11 mouse cellular contexts compared by ENCODE assay signal in the genomic region with DNA sequence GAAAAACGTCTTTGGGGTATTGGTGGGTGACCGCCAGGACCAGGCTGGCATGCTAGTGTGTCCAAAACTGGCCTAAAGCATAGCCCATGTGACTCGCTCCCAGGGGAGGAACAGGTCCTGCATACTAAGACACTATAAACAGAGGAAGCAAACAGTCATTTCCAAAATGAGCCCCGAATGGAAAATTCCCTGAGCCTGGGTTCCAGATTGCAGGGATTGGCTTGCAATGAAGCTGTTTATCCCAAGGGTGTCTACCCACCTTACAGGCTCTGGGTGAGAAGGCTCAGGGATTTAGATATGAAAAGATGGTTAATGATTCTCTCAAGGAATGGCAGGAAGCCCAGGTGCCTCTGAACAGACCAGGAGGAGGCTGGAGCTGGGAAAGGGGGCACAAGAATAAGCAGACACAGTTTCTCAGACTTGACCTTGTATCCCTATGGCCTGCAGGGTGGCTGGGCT. TPM values are rescaled to one million over a fixed set of nuclear protein-coding genes. Genes with fewer than 3 reads are reported as not detected.
A peak's percentile ranks its signal among the peaks of the same experiment; 100 is the strongest.
DNase-seq lines count a peak whose midpoint lies in the region; ATAC-seq and TF ChIP-seq lines count a peak whose summit lies in the region.
"Had no signal": no experiment of that assay in that cellular context is flagged by ENCODE, and none has a peak within 500 bp of the region (broad histone marks: within the 10 kb centered on the region; RNA-seq: fewer than 3 reads in every experiment).

No protein-coding gene starts in this region.

- H3K9me3 ChIP-seq in forebrain, embryonic 11.5 days (ENCODE audit: control insufficient read depth, low read length): no peaks in the 10 kb centered on the region
- H3K9me3 ChIP-seq: limb, embryonic 13.5 days; megakaryocyte, embryonic 14.5 days had no signal

- ATAC-seq in forebrain, embryonic 11.5 days (replicated peaks; ENCODE audit: low FRiP score): no peak
- ATAC-seq: forebrain, embryonic 14.5 days had no signal

- no peaks in the 10 kb centered on the region for H3K4me1 ChIP-seq in forebrain, embryonic 11.5 days (replicated peaks; ENCODE audit: control insufficient read depth, insufficient read depth, low read length)

- no peak overlapping the region for H3K4me2 ChIP-seq in forebrain, embryonic 11.5 days (ENCODE audit: low read depth, low read length, severe bottlenecking)
- H3K4me2 ChIP-seq: limb, embryonic 13.5 days had no signal

- TF ChIP-seq CTCF in layer of hippocampus, adult 2 months (conservative IDR thresholded peaks at IDR 0.05): no peak

- no peak overlapping the region; the same call in 1 of the 2 replicates for H3K4me3 ChIP-seq in layer of hippocampus, adult 2 months
- no peak overlapping the region for H3K4me3 ChIP-seq in forebrain, embryonic 11.5 days (ENCODE audit: low read depth, low read length)
- H3K4me3 ChIP-seq: limb, embryonic 13.5 days; megakaryocyte, embryonic 14.5 days had no signal

- peak overlapping the region; percentile 82 for H3K27ac ChIP-seq in layer of hippocampus, adult 2 months
- no peak overlapping the region for H3K27ac ChIP-seq in forebrain, embryonic 11.5 days (ENCODE audit: low read depth, low read length)
- H3K27ac ChIP-seq: limb, embryonic 13.5 days had no signal

- no peak overlapping the region for H3K9ac ChIP-seq in forebrain, embryonic 11.5 days (ENCODE audit: low read length)
- H3K9ac ChIP-seq: limb, embryonic 13.5 days had no signal

- DNase-seq in cerebellum, adult 11-12 months: peak; percentile 7
- DNase-seq in cerebellum, postnatal 36 days: no peak
- peak; percentile 46 for DNase-seq in NIH3T3 (ENCODE audit: low read depth)
- DNase-seq in frontal cortex, postnatal 14 days (ENCODE audit: low spot score in 2 of 2): peak; percentile 10 to 23
- peak; percentile 39 to 52 for DNase-seq in layer of hippocampus, adult 2 months (ENCODE audit: low spot score in 2 of 2)
- no peak for DNase-seq in B cell, adult 2 months
- DNase-seq in gastrocnemius, adult 8-10 months (ENCODE audit: low spot score in 2 of 2): no peak
- DNase-seq in forebrain, embryonic 11.5 days (ENCODE audit: low spot score): no peak

- no peaks in the 10 kb centered on the region for H3K27me3 ChIP-seq in forebrain, embryonic 11.5 days (ENCODE audit: control insufficient read depth, insufficient read depth, low read length)

- H3K36me3 ChIP-seq in forebrain, embryonic 11.5 days (ENCODE audit: control insufficient read depth, insufficient read depth, low read length): no peaks in the 10 kb centered on the region
- H3K36me3 ChIP-seq: limb, embryonic 13.5 days had no signal

- WGBS in forebrain, embryonic 11.5 days: 87% methylated on average over 4 of the region's 4 CpGs

RNA-seq across cellular contexts. Expression of a gene that starts 58.2 kb away (rescaled TPM):
- total RNA-seq in layer of hippocampus, adult 2 months (2021): 10 to 100 TPM; 23.8 to 26.5 TPM
- 1 to 10 TPM; 4.6 to 5.8 (median 5.1) TPM for total RNA-seq in gastrocnemius, adult 8-10 months (2022)
- polyA plus RNA-seq in forebrain, embryonic 11.5 days (2014; fragmentation: Nextera tagmentation; extraction: Ambion mirVana): 24.5 and 26.5 TPM in 2 replicates

Comparison
In these comparisons a context has a peak if more than half of its experiments do, and no peak if none do; other contexts are left out.
1. DNase-seq: peak in cerebellum, adult 11-12 months (single experiment), NIH3T3 (single experiment), frontal cortex, postnatal 14 days (2 of 2) and layer of hippocampus, adult 2 months (2 of 2); none in cerebellum, postnatal 36 days (0 of 2), B cell, adult 2 months (0 of 2), gastrocnemius, adult 8-10 months (0 of 2) and forebrain, embryonic 11.5 days (single experiment).